Mouse (Mus musculus): ENCODE measurements at regions not wholly inside any gene's neighbourhood (a gene's known extent, or its start where the extent isn't known, plus 50 kb on each side); places are given as distances from the start of the nearest gene placed in this dataset.

DNA sequence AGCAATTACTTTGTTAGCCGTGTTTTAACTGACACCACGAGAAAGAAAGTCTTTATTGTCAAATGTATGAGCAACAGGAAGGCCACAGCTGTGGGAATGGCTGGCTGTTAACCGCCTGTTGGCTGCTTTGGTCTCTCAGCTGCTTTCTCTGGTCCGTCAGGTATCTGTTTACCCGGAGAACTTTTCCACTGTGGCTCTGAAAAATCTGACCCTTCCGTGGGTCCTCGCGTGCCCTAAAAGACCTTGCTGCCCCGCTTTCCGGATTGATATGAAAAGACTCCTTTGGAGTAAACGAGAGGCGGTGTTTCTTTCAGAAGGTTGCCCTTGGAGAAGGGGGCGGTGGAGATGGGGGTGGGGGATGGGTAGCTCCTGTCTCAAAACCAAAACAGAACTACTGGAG is 75.9 kb downstream of the Sox14 start:
- peaks cover 13% of the 10 kb centered on the region for H3K4me1 ChIP-seq (ENCODE audit: control insufficient read depth, insufficient read depth, low read length)
- H3K27me3 ChIP-seq (ENCODE audit: control insufficient read depth, insufficient read depth, low read length) = no peaks in the 10 kb centered on the region
- TF ChIP-seq POLR2A (IDR thresholded peaks at IDR 0.05; ENCODE audit: control insufficient read depth, low read depth, low read length) (no peak), CTCF (IDR thresholded peaks at IDR 0.05; ENCODE audit: control insufficient read depth, insufficient read depth, insufficient replicate concordance, low read depth, low read length) (no peak)
- H3K36me3 ChIP-seq (ENCODE audit: control insufficient read depth, insufficient read depth, low read length) = no peaks in the 10 kb centered on the region
- H3K4me3 ChIP-seq (ENCODE audit: control insufficient read depth, low read depth, low read length) = peak overlapping the region; percentile 59
- H3K27ac ChIP-seq (ENCODE audit: control insufficient read depth, insufficient read depth, low read depth, low read length) = no peak overlapping the region

DNA sequence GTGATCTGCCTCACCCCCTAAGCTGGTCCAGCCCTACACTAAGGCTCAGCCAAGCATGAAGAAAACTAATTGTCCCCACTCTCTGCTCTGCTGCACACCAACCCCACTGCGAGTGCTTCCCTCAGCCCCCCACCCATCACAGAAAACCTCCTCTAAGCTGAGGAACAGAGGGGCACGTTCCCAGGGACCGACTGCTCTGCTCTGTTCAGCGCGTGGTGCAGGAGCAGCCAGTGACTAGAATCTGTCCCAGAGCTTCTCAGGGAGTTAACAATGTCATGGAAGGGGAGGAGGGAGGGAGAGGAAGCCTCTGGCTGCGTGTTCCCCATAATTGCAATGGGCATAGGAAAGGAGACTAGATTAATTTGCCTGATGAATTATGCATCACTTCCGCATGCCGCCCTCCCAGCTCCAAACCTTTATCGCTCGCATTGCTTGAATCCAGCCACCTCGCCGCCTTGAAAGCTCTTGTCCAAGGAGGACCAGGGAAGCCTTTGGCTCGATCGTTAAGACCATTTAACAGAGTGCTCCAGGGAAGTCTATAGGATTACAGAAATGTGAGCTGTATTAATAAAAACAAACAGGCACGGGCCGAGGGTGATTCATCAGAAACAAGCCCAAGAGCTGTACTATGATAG is 76.5 kb downstream of the Sox14 start:
- H3K4me1 ChIP-seq (ENCODE audit: control insufficient read depth, insufficient read depth, low read length) = peaks cover 13% of the 10 kb centered on the region
- no peaks in the 10 kb centered on the region for H3K27me3 ChIP-seq (ENCODE audit: control insufficient read depth, insufficient read depth, low read length)
- TF ChIP-seq POLR2A (IDR thresholded peaks at IDR 0.05; ENCODE audit: control insufficient read depth, low read depth, low read length) = no peak
- no peak for TF ChIP-seq CTCF (IDR thresholded peaks at IDR 0.05; ENCODE audit: control insufficient read depth, insufficient read depth, insufficient replicate concordance, low read depth, low read length)
- peak overlapping the region; percentile 36 for H3K4me3 ChIP-seq (ENCODE audit: control insufficient read depth, low read depth, low read length)
- no peaks in the 10 kb centered on the region for H3K36me3 ChIP-seq (ENCODE audit: control insufficient read depth, insufficient read depth, low read length)
- no peak overlapping the region for H3K27ac ChIP-seq (ENCODE audit: control insufficient read depth, insufficient read depth, low read depth, low read length)

- H3K4me1 ChIP-seq (ENCODE audit: control insufficient read depth, insufficient read depth, low read length) = peaks cover 13% of the 10 kb centered on the region
- TF ChIP-seq CTCF (IDR thresholded peaks at IDR 0.05; ENCODE audit: control insufficient read depth, insufficient read depth, insufficient replicate concordance, low read depth, low read length) (no peak), POLR2A (IDR thresholded peaks at IDR 0.05; ENCODE audit: control insufficient read depth, low read depth, low read length) (no peak)
- no peak overlapping the region for H3K27ac ChIP-seq (ENCODE audit: control insufficient read depth, insufficient read depth, low read depth, low read length)
- no peaks in the 10 kb centered on the region for H3K36me3 ChIP-seq (ENCODE audit: control insufficient read depth, insufficient read depth, low read length)
- H3K4me3 ChIP-seq (ENCODE audit: control insufficient read depth, low read depth, low read length) = no peak overlapping the region
- no peaks in the 10 kb centered on the region for H3K27me3 ChIP-seq (ENCODE audit: control insufficient read depth, insufficient read depth, low read length)
Measured at GRCm38 (mm10) chr9:99797066-99797770, 78.8 kb downstream of the Sox14 start.

- Histone ChIP-seq H3K4me1 (ENCODE audit: control insufficient read depth, insufficient read depth, low read length) (no peaks in the 10 kb centered on the region), H3K4me3 (ENCODE audit: control insufficient read depth, low read depth, low read length) (no peak overlapping the region), H3K27ac (ENCODE audit: control insufficient read depth, insufficient read depth, low read depth, low read length) (no peak overlapping the region), H3K27me3 (ENCODE audit: control insufficient read depth, insufficient read depth, low read length) (no peaks in the 10 kb centered on the region), H3K36me3 (ENCODE audit: control insufficient read depth, insufficient read depth, low read length) (no peaks in the 10 kb centered on the region)
- no peak for TF ChIP-seq POLR2A (IDR thresholded peaks at IDR 0.05; ENCODE audit: control insufficient read depth, low read depth, low read length)
- TF ChIP-seq CTCF (IDR thresholded peaks at IDR 0.05; ENCODE audit: control insufficient read depth, insufficient read depth, insufficient replicate concordance, low read depth, low read length) = no peak
Measured at GRCm38 (mm10) chr9:99792700-99793099, 75.6 kb upstream of the Cldn18 start.

- Histone ChIP-seq H3K4me1 (ENCODE audit: control insufficient read depth, insufficient read depth, low read length) (no peaks in the 10 kb centered on the region), H3K4me3 (ENCODE audit: control insufficient read depth, low read depth, low read length) (no peak overlapping the region)
Measured at GRCm38 (mm10) chr9:99786864-99787263, 69.8 kb upstream of the Cldn18 start.

DNA sequence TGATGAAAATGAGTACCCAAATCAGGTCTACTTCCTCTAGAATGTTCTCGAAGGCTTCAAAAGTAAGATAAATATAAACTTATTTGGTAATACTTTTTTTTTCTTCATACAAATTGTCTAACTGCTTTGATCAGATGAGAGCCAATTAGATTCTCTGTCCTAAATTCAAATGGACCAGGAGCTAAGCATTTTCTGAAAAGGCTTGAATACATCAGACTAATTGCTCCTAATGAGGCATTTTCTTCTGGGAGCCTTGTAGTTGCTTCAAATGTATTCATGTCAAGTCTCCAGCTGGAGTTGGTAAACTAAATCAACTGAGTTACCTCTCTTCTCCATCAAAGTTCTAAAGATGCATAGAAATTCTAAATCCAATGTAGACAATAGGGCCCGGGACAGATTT is 66.1 kb upstream of the Cldn18 start:
- Histone ChIP-seq H3K4me1 (ENCODE audit: control insufficient read depth, insufficient read depth, low read length) (no peaks in the 10 kb centered on the region), H3K4me3 (ENCODE audit: control insufficient read depth, low read depth, low read length) (no peak overlapping the region), H3K36me3 (ENCODE audit: control insufficient read depth, insufficient read depth, low read length) (no peaks in the 10 kb centered on the region), H3K27me3 (ENCODE audit: control insufficient read depth, insufficient read depth, low read length) (no peaks in the 10 kb centered on the region), H3K27ac (ENCODE audit: control insufficient read depth, insufficient read depth, low read depth, low read length) (no peak overlapping the region)
- TF ChIP-seq POLR2A (IDR thresholded peaks at IDR 0.05; ENCODE audit: control insufficient read depth, low read depth, low read length) (no peak), CTCF (IDR thresholded peaks at IDR 0.05; ENCODE audit: control insufficient read depth, insufficient read depth, insufficient replicate concordance, low read depth, low read length) (no peak)

More at GRCm38 (mm10) chr9:99786864-99787263, 69.8 kb upstream of the Cldn18 start:
- TF ChIP-seq CTCF (IDR thresholded peaks at IDR 0.05; ENCODE audit: control insufficient read depth, insufficient read depth, insufficient replicate concordance, low read depth, low read length) = no peak
- TF ChIP-seq POLR2A (IDR thresholded peaks at IDR 0.05; ENCODE audit: control insufficient read depth, low read depth, low read length) = no peak
- Histone ChIP-seq H3K36me3 (ENCODE audit: control insufficient read depth, insufficient read depth, low read length) (no peaks in the 10 kb centered on the region), H3K27me3 (ENCODE audit: control insufficient read depth, insufficient read depth, low read length) (no peaks in the 10 kb centered on the region), H3K27ac (ENCODE audit: control insufficient read depth, insufficient read depth, low read depth, low read length) (no peak overlapping the region)

- H3K4me3 ChIP-seq (ENCODE audit: control insufficient read depth, low read depth, low read length) = no peak overlapping the region
- no peaks in the 10 kb centered on the region for H3K27me3 ChIP-seq (ENCODE audit: control insufficient read depth, insufficient read depth, low read length)
- H3K27ac ChIP-seq (ENCODE audit: control insufficient read depth, insufficient read depth, low read depth, low read length) = no peak overlapping the region
- no peaks in the 10 kb centered on the region for H3K4me1 ChIP-seq (ENCODE audit: control insufficient read depth, insufficient read depth, low read length)
- TF ChIP-seq POLR2A (IDR thresholded peaks at IDR 0.05; ENCODE audit: control insufficient read depth, low read depth, low read length) = no peak
- no peak for TF ChIP-seq CTCF (IDR thresholded peaks at IDR 0.05; ENCODE audit: control insufficient read depth, insufficient read depth, insufficient replicate concordance, low read depth, low read length)
- no peaks in the 10 kb centered on the region for H3K36me3 ChIP-seq (ENCODE audit: control insufficient read depth, insufficient read depth, low read length)
Measured at GRCm38 (mm10) chr9:99782364-99783119, 65.5 kb upstream of the Cldn18 start.

All from testis, adult 2 months (tissue).